Mouse (Mus musculus): ENCODE results near the gene Lrrc8c.

The Lrrc8c gene

GRCm38 (mm10) chr5:105593630-105594029 lies 74.4 kb downstream of the Lrrc8c start:
- no peak for DNase-seq (ENCODE audit: low read depth, low spot score)

- no peak for DNase-seq (ENCODE audit: low read depth, low spot score)
Observed at GRCm38 (mm10) chr5:105598866-105599265, 79.7 kb downstream of the Lrrc8c start.

GRCm38 (mm10) chr5:105599315-105599714 lies 80.1 kb downstream of the Lrrc8c start:
- no peak for DNase-seq (ENCODE audit: low read depth, low spot score)

- DNase-seq (ENCODE audit: low read depth, low spot score): no peak
Observed at GRCm38 (mm10) chr5:105600998-105601397, 81.8 kb downstream of the Lrrc8c start.

GRCm38 (mm10) chr5:105602585-105602984 lies 83.4 kb downstream of the Lrrc8c start:
- DNase-seq (ENCODE audit: low read depth, low spot score): no peak

GRCm38 (mm10) chr5:105605736-105606135 lies 86.5 kb downstream of the Lrrc8c start:
- no peak for DNase-seq (ENCODE audit: low read depth, low spot score)

GRCm38 (mm10) chr5:105609683-105610082 lies 90.5 kb downstream of the Lrrc8c start:
- no peak for DNase-seq (ENCODE audit: low read depth, low spot score)

GRCm38 (mm10) chr5:105613002-105613401 lies 93.8 kb downstream of the Lrrc8c start:
- DNase-seq (ENCODE audit: low read depth, low spot score): no peak

GRCm38 (mm10) chr5:105614000-105614399 lies 94.8 kb downstream of the Lrrc8c start:
- no peak for DNase-seq (ENCODE audit: low read depth, low spot score)

- DNase-seq (ENCODE audit: low read depth, low spot score): no peak
Observed at GRCm38 (mm10) chr5:105614682-105615434, 95.7 kb downstream of the Lrrc8c start.

GRCm38 (mm10) chr5:105615871-105616454 lies 96.8 kb downstream of the Lrrc8c start:
- DNase-seq (ENCODE audit: low read depth, low spot score): no peak

- no peak for DNase-seq (ENCODE audit: low read depth, low spot score)
Observed at GRCm38 (mm10) chr5:105616538-105616937, 97.3 kb downstream of the Lrrc8c start.

GRCm38 (mm10) chr5:105618510-105618909 lies 99.3 kb downstream of the Lrrc8c start:
- no peak for DNase-seq (ENCODE audit: low read depth, low spot score)

- DNase-seq (ENCODE audit: low read depth, low spot score): no peak
Observed at GRCm38 (mm10) chr5:105619666-105620065, 100.5 kb downstream of the Lrrc8c start.

- no peak for DNase-seq (ENCODE audit: low read depth, low spot score)
Observed at GRCm38 (mm10) chr5:105620505-105621116, 101.4 kb downstream of the Lrrc8c start.

- DNase-seq (ENCODE audit: low read depth, low spot score): no peak
Observed at GRCm38 (mm10) chr5:105623074-105623713, 104.0 kb downstream of the Lrrc8c start.

GRCm38 (mm10) chr5:105624257-105624656 lies 105.1 kb downstream of the Lrrc8c start:
- DNase-seq (ENCODE audit: low read depth, low spot score): no peak

GRCm38 (mm10) chr5:105625504-105626150 lies 106.4 kb downstream of the Lrrc8c start:
- no peak for DNase-seq (ENCODE audit: low read depth, low spot score)

- DNase-seq (ENCODE audit: low read depth, low spot score): no peak
Observed at GRCm38 (mm10) chr5:105626355-105626754, 107.2 kb downstream of the Lrrc8c start.

GRCm38 (mm10) chr5:105627093-105627492 lies 107.9 kb downstream of the Lrrc8c start:
- DNase-seq (ENCODE audit: low read depth, low spot score): no peak

- DNase-seq (ENCODE audit: low read depth, low spot score): no peak
Observed at GRCm38 (mm10) chr5:105629955-105630354, 110.8 kb downstream of the Lrrc8c start.

- no peak for DNase-seq (ENCODE audit: low read depth, low spot score)
Observed at GRCm38 (mm10) chr5:105632066-105632465, 112.9 kb downstream of the Lrrc8c start.

All from retina, postnatal 7 days (tissue).